Mouse (Mus musculus) forebrain, embryonic 11.5 days (tissue): Measurements from ENCODE around the gene Nacc1. TPM values are rescaled to one million over a fixed set of nuclear protein-coding genes. Genes with fewer than 3 reads are reported as not detected.

Experiments used
- ATAC-seq: fragments of 200-750 bp; cut with Nextera tagmentation; replicated peaks from 2 replicates; pipeline ENCODE4 v1.8.0; 2017; ENCODE audit warnings: moderate TSS enrichment; ENCODE audit not compliant: low FRiP score
- DNase-seq: peaks from one replicate; pipeline ENCODE4 v3.0.0-alpha.2; 2017; ENCODE audit warnings: low spot score
- H3K27ac ChIP-seq: fragments of 300-500 bp; sonication (generic); 2 replicates; pipeline ENCODE4 v1.5.1; 2014; ENCODE audit warnings: low read depth, low read length
- H3K27me3 ChIP-seq: fragments of 300-500 bp; sonication (generic); 2 replicates; pipeline ENCODE4 v1.6.1; 2014; ENCODE audit warnings: mild to moderate bottlenecking, low read length, mixed read lengths; ENCODE audit not compliant: control insufficient read depth, insufficient read depth
- H3K36me3 ChIP-seq: fragments of 300-500 bp; sonication (generic); 2 replicates; pipeline ENCODE4 v1.6.1; 2014; ENCODE audit warnings: mild to moderate bottlenecking, low read length, moderate library complexity, mixed read lengths; ENCODE audit not compliant: control insufficient read depth, insufficient read depth
- H3K4me1 ChIP-seq: fragments of 300-500 bp; sonication (generic); replicated peaks from 2 replicates; pipeline ENCODE4 v1.6.1; 2014; ENCODE audit warnings: low read length, mixed read lengths; ENCODE audit not compliant: control insufficient read depth, insufficient read depth
- H3K4me2 ChIP-seq: fragments of 300-500 bp; sonication (generic); 2 replicates; pipeline ENCODE4 v1.6.1; 2014; ENCODE audit warnings: low read depth, mild to moderate bottlenecking, low read length, moderate library complexity, mixed read lengths; ENCODE audit not compliant: severe bottlenecking
- H3K4me3 ChIP-seq: fragments of 300-500 bp; sonication (generic); 2 replicates; pipeline ENCODE4 v1.5.1; 2014; ENCODE audit warnings: low read depth, low read length
- H3K9ac ChIP-seq: fragments of 300-500 bp; sonication (generic); 2 replicates; pipeline ENCODE4 v1.6.1; 2014; ENCODE audit warnings: low read length
- H3K9me3 ChIP-seq: fragments of 300-500 bp; sonication (generic); 2 replicates; pipeline ENCODE4 v1.6.1; 2016; ENCODE audit warnings: low read length, mixed read lengths; ENCODE audit not compliant: control insufficient read depth
- WGBS: fragments of 180-500 bp; shearing (Covaris S2); extraction: QIAGEN DNeasy Blood & Tissue Kit; methylation state at CpG from one replicate; pipeline ENCODE4 v1.1.7; 2014; 5-methylcytosine and 5-hydroxymethylcytosine counted together
- polyA plus RNA-seq: library from polyadenylated mRNA; unstranded; fragments of >200 nt; fragmentation: Nextera tagmentation; extraction: Ambion mirVana; gene quantifications from 2 replicates; pipeline ENCODE4 v1.2.1, GENCODE M21; 2014

Nacc1 gene
- polyA plus RNA-seq, 1 experiment from 2014 or later: 34.6 TPM

- 2% methylated on average over 60 of the region's 61 CpGs for WGBS
These were observed 17.5 kb upstream of the Nacc1 start for GRCm38 (mm10) chr8:84704867-84705831.

GRCm38 (mm10) chr8:84704356-84704755 is 16.7 kb upstream of the Nacc1 start:
- Histone ChIP-seq H3K4me2 (peak overlapping the region; percentile 28; the same call in 1 of the 2 replicates), H3K4me1 (peaks cover 33% of the 10 kb centered on the region), H3K27me3 (peaks cover 74% of the 10 kb centered on the region), H3K9me3 (no peaks in the 10 kb centered on the region), H3K36me3 (no peaks in the 10 kb centered on the region), H3K9ac (no peak overlapping the region), H3K27ac (no peak overlapping the region), H3K4me3 (no peak overlapping the region; the same call in 1 of the 2 replicates)
- DNase-seq (peak; percentile 90), ATAC-seq (peak; percentile 52; the same call in 1 of the 2 replicates)
- WGBS: 1% methylated on average over 16 of the region's 16 CpGs

More at GRCm38 (mm10) chr8:84704867-84705831, 17.5 kb upstream of the Nacc1 start:
- Histone ChIP-seq H3K4me3 (peak overlapping the region; percentile 12), H3K4me1 (peaks cover 37% of the 10 kb centered on the region), H3K4me2 (peak overlapping the region; percentile 24), H3K9ac (peak overlapping the region; percentile 35), H3K36me3 (no peaks in the 10 kb centered on the region), H3K27ac (no peak overlapping the region), H3K27me3 (peaks cover 74% of the 10 kb centered on the region), H3K9me3 (no peaks in the 10 kb centered on the region)
- peak; percentile 75 for DNase-seq
- no peak for ATAC-seq

DNA sequence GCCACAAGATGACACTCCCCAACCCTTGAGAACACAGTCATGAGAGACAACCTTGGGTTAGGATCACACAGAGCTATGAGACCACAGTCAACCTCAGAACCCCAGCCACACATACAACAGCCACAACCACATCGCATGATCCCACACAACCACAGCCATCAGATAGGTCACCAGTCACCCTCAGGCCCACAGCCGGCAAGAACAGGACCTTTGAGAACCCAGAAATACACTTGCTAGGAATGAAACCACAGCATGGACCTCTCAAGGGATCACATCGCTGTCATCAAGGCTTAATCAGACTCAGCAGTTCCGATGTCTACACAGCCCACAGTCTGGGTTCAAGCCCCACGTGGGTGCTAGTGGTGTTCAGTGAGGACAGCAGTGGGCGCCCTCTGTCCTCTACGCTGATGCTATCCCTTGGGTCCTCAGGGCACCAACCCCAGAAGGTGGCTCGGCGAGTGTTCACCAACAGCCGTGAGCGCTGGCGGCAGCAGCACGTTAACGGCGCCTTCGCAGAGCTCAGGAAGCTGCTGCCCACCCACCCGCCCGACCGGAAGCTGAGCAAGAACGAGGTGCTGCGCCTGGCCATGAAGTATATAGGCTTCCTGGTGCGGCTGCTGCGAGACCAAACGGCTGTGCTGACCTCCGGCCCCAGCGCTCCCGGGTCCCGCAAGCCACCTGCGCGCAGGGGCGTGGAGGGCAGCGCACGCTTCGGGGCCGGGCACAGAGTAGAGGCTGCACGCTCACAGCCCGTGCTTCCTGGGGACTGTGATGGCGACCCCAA is 16.0 kb upstream of the Nacc1 start:
- 9% methylated on average over 38 of the region's 38 CpGs for WGBS
- peak overlapping the region; percentile 28 for H3K4me2 ChIP-seq
- H3K9ac ChIP-seq: no peak overlapping the region
- peaks cover 26% of the 10 kb centered on the region for H3K4me1 ChIP-seq
- no peak overlapping the region for H3K27ac ChIP-seq
- ATAC-seq (no peak), DNase-seq (peak; percentile 66)
- H3K27me3 ChIP-seq: peaks cover 70% of the 10 kb centered on the region
- H3K36me3 ChIP-seq: no peaks in the 10 kb centered on the region
- no peaks in the 10 kb centered on the region for H3K9me3 ChIP-seq
- peak overlapping the region; percentile 10; the same call in 1 of the 2 replicates for H3K4me3 ChIP-seq

DNA sequence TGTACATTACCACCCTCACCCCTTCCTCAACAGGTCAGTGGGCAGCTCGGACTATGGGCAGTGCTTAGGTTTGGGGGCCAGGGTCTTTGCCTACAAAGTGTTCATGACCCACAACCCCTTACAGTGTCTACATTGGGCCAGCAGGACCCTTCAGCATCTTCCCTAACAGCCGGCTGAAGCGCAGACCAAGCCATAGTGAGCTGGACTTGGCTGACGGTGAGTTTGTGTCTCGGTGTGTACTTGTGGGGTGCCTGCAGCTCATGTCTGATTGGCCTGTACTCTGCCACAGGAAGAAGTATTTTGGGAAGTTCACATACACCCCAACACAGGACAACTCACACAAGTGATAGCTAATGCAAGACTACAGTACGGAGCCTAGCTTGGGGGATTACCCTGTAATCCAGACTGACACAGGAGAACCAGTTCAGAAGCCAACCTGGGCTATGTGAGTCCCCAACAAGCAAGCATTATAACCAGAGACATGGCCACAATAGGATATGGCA is 15.4 kb upstream of the Nacc1 start:
- DNase-seq: no peak
- no peak overlapping the region for H3K4me3 ChIP-seq
- H3K9ac ChIP-seq: no peak overlapping the region
- H3K9me3 ChIP-seq: no peaks in the 10 kb centered on the region
- no peak overlapping the region for H3K4me2 ChIP-seq
- H3K36me3 ChIP-seq: no peaks in the 10 kb centered on the region; the same call in 1 of the 2 replicates
- no peak for ATAC-seq
- H3K27me3 ChIP-seq: peaks cover 66% of the 10 kb centered on the region
- H3K27ac ChIP-seq: no peak overlapping the region
- WGBS: 81% methylated on average over 6 of the region's 6 CpGs
- peaks cover 22% of the 10 kb centered on the region for H3K4me1 ChIP-seq

- Histone ChIP-seq H3K4me1 (peaks cover 17% of the 10 kb centered on the region), H3K4me2 (0 out of 2 replicates have a peak overlapping the region, but pooled peaks have one; percentile 11), H3K27ac (no peak overlapping the region), H3K4me3 (peak overlapping the region; percentile 9; the same call in 1 of the 2 replicates), H3K9ac (no peak overlapping the region; the same call in 1 of the 2 replicates), H3K27me3 (peaks cover 61% of the 10 kb centered on the region), H3K36me3 (no peaks in the 10 kb centered on the region; the same call in 1 of the 2 replicates), H3K9me3 (no peaks in the 10 kb centered on the region)
- WGBS: 62% methylated on average over 9 of the region's 9 CpGs
- ATAC-seq (no peak), DNase-seq (no peak)
These were observed 14.9 kb upstream of the Nacc1 start for GRCm38 (mm10) chr8:84702561-84702960.

DNA sequence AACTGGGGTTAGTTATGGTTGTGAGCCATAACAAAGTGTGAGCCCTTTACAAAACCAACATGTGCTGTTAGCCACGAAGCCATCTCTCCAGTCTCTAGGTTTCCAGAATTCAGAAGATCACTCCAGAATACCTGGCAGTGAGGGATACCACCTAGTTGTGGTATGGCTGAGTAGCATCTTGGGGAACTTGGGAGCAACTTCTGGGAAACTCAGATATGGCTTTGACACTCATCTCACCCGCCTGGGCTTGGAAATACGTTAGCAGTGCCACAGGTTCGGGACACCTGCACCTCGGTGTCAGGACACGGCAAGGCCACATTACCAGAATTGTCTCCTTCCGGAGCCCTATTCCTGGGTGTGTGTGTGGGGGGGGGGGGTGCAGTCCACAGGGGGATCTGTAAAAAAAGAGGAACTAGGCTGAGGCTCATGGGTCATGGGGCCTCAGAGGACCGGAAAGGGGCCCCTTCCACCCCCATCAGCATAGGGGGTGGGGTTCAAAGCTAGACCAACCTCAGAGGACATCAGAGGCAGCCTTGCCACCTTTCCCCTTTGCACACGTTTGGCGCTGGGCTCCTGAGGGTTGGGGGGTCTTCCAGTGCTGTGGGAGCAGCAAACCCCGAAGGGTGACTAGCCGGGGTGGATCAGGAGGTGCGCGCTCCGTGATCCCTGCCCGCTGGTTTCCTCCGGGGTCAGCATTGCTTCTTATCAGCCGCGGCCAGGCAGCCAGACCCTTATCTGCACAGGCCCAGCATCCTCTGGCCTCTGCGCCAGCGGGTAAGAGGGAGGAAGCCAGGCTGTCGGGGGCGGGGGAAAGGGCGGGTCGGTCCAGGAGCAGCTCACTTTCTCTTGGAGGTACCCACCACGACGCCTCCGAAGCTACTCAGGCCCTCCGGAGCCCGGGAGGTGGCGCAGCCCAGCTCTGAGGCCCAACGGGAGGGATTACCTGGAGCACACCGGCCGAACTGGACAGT is 13.6 kb upstream of the Nacc1 start, which contains the start of gene Lyl1:
Gene Lyl1, plus strand, starts transcription at position 517 of the 971 bp plus-strand sequence.
- peak; percentile 79 for DNase-seq
- Histone ChIP-seq H3K4me1 (peaks cover 7% of the 10 kb centered on the region; the same call in 1 of the 2 replicates), H3K9me3 (no peaks in the 10 kb centered on the region), H3K27ac (0 out of 2 replicates have a peak within 1 kb of the TSS, but pooled peaks have one; percentile 6), H3K27me3 (peaks cover 50% of the 10 kb centered on the region), H3K4me3 (0 out of 2 replicates have a peak within 1 kb of the TSS, but pooled peaks have one; percentile 6), H3K36me3 (no peaks in the 10 kb centered on the region; the same call in 1 of the 2 replicates), H3K4me2 (no peak within 1 kb of the TSS), H3K9ac (peak within 1 kb of the TSS; percentile 23; the same call in 1 of the 2 replicates)
- ATAC-seq: peak; percentile 34; the same call in 1 of the 2 replicates
- WGBS: 10% methylated on average over 34 of the region's 34 CpGs

- no peak overlapping the region for H3K27ac ChIP-seq
- H3K4me1 ChIP-seq: peaks cover 6% of the 10 kb centered on the region; the same call in 1 of the 2 replicates
- H3K4me3 ChIP-seq: no peak overlapping the region
- 76% methylated on average over 5 of the region's 5 CpGs for WGBS
- H3K4me2 ChIP-seq: no peak overlapping the region
- peaks cover 47% of the 10 kb centered on the region for H3K27me3 ChIP-seq
- no peak overlapping the region for H3K9ac ChIP-seq
- H3K36me3 ChIP-seq: no peaks in the 10 kb centered on the region; the same call in 1 of the 2 replicates
- ATAC-seq (no peak), DNase-seq (no peak)
- no peaks in the 10 kb centered on the region for H3K9me3 ChIP-seq
These were observed 12.9 kb upstream of the Nacc1 start for GRCm38 (mm10) chr8:84700526-84700925.
